Mouse (Mus musculus) common myeloid progenitor, adult 5-6 weeks (primary cell): ENCODE data around the gene Olfr1205. TPM values are rescaled to one million over a fixed set of nuclear protein-coding genes. Genes with fewer than 3 reads are reported as not detected.

Experiments
- ATAC-seq: replicated peaks from 2 replicates; pipeline ENCODE4 v1.8.0; 2016; ENCODE audit warnings: low read depth, mild to moderate bottlenecking, moderate TSS enrichment, inconsistent platforms; ENCODE audit not compliant: poor library complexity, severe bottlenecking
- total RNA-seq: library from RNA; stranded (forward); fragments of 200-1000, 187-1606 nt; gene quantifications from 2 replicates; pipeline ENCODE4 v1.2.3, GENCODE M21; 2017

Olfr1205 gene
- total RNA-seq: not detected in 2 replicates

DNA sequence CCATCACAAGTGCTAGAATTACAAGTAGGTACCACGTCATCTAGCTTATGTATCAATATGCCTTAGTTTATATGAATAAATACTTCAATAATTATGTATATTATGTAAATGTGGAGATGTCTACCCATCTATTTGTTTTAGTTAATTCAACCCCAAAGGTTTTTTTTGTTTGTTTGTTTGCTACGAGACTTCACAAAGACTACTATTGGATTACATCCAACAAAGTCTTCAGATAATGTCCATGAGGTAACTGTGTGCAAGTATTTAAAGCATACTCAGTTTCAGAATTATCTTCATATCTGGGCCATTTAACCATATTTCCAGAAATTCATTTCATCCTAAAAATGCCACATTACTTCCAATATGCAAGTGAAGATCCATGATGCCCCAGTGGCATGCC is at the start of gene Olfr1205:
Olfr1205 (plus strand) TSS at position 301 of the 400 bp plus-strand sequence.
- ATAC-seq: no peak

DNA sequence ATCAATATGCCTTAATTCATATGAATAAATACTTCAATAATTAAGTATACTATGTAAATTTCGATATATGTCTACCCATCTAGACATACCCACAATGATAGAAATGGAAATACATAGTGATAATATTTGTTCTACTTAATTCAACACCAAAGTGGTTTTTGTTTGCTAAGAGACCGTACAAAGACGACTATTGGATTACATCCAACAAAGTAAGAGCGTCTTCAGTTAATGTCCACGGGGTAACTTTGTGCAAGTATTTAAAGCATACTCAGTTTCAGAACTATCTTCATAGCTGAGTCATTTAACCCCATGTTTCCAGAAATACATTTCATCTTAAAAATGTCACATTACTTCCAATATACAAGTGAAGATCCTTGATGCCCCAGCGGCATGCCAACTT is 36.8 kb upstream of the Olfr1205 start, which contains the start of gene Olfr1201:
Olfr1201 (plus strand) TSS at position 301 of the 400 bp plus-strand sequence.
- no peak for ATAC-seq

DNA sequence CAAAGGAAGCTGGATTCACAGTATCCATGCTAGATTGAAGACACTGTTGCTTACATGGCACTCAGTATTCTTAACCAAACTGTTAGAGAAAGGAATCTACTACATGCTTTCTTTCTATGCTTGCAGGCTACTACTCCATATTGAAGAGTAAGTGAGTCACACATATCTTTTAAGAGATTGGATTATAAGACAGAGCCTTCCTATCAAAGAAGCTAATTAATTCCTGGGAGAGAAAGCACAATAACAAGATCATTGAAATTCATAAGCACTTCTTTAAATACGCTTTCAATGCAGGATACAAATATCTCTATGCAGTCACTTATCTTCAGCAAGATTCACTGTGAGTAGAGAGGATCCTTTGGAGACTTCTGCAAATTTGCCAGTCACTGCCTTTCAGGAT is 15.3 kb upstream of the Olfr1205 start, which contains the start of gene Olfr1202:
Olfr1202 (plus strand) TSS at position 301 of the 400 bp plus-strand sequence.
- no peak for ATAC-seq

DNA sequence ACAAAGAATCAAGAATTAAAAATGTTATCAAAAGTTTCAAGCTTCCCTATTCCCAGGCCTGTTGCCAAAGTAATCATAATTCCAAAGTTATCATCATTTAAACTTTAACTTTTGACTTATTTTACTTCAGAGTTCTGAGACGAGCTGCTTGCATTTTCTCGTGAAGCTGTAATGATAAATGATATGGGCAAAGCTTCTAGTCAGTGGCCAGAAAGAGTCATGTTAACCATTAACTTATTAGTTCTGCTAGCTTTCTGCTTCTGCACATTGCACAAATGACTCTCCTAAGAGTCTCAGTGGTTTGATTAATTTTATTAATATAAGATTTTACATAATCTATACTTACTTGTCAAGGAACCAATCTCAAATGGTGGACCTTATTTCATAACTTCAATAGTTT is 8.9 kb downstream of the Olfr1205 start:
- no peak for ATAC-seq

DNA sequence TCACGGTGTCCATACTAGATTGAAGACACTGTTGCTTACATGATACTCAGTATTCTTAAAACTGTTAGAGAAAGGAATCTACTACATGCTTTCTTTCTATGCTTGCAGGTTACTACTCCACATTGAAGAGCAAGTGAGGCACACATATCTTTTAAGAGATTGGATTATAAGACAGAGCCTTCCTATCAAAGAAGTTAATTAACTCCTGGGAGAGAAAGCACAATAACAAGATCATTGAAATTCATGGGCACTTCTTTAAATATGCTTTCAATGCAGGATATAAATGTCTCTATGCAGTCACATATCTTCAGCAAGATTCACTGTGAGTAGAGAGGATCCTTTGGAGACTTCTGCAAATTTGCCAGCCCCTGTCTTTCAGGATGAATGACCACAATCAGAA is 19.5 kb downstream of the Olfr1205 start, which contains the start of gene Olfr1204:
Olfr1204 (plus strand) TSS at position 301 of the 400 bp plus-strand sequence.
- ATAC-seq: no peak

DNA sequence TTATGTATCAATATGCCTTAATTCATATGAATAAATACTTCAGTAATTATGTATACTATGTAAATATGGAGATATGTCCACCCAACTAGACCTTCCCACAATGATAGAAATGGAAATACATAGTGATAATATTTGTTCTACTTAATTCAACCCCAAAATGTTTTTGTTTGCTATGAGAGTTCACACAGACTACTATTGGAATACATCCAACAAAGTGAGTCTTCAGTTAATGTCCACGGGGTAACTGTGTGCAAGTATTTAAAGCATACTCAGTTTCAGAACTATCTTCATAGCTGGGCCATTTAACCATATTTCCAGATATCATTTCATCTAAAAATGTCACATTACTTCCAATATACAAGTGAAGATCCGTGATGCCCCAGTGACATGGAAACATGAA is 33.4 kb downstream of the Olfr1205 start, which contains the start of gene Olfr1206:
Olfr1206 (plus strand) TSS at position 301 of the 400 bp plus-strand sequence.
- no peak for ATAC-seq

Other genes with a start within 250 kb of the Olfr1205 start
- not detected in 2 replicates for gene Olfr1189, start 243.3 kb upstream of the Olfr1205 start, total RNA-seq
- gene Olfr1191-ps1, start 189.2 kb upstream of the Olfr1205 start, total RNA-seq: not detected in 2 replicates
- not detected in 2 replicates for gene Olfr1192-ps1, start 181.2 kb upstream of the Olfr1205 start, total RNA-seq
- not detected in 2 replicates for gene Olfr1193, start 154.1 kb upstream of the Olfr1205 start, total RNA-seq
- not detected in 2 replicates for gene Olfr1195, start 140.6 kb upstream of the Olfr1205 start, total RNA-seq
- gene Olfr1196, start 125.1 kb upstream of the Olfr1205 start, total RNA-seq: not detected in 2 replicates
- gene Olfr1197, start 97.4 kb upstream of the Olfr1205 start, total RNA-seq: not detected in 2 replicates
- gene Olfr1198, start 78.4 kb upstream of the Olfr1205 start, total RNA-seq: not detected in 2 replicates
- gene Olfr1199, start 69.3 kb upstream of the Olfr1205 start, total RNA-seq: not detected in 2 replicates
- not detected in 2 replicates for gene Olfr1200, start 59.2 kb upstream of the Olfr1205 start, total RNA-seq
- gene Olfr1201, start 36.7 kb upstream of the Olfr1205 start, total RNA-seq: not detected in 2 replicates
- gene Olfr1202, start 15.2 kb upstream of the Olfr1205 start, total RNA-seq: not detected in 2 replicates
- not detected in 2 replicates for gene Olfr1204, start 19.6 kb downstream of the Olfr1205 start, total RNA-seq
- gene Olfr1206, start 33.5 kb downstream of the Olfr1205 start, total RNA-seq: not detected in 2 replicates
- gene Olfr1208, start 72.6 kb downstream of the Olfr1205 start, total RNA-seq: not detected in 2 replicates
- gene Olfr1209, start 85.4 kb downstream of the Olfr1205 start, total RNA-seq: not detected in 2 replicates
- not detected in 2 replicates for gene Olfr1211, start 108.4 kb downstream of the Olfr1205 start, total RNA-seq
- gene Olfr1212, start 124.2 kb downstream of the Olfr1205 start, total RNA-seq: not detected in 2 replicates
- not detected in 2 replicates for gene Gm13762, start 150.5 kb downstream of the Olfr1205 start, total RNA-seq
- not detected in 2 replicates for gene Olfr1214, start 162.9 kb downstream of the Olfr1205 start, total RNA-seq
- gene Olfr1215, start 177.2 kb downstream of the Olfr1205 start, total RNA-seq: not detected in 2 replicates
- gene Olfr1216, start 188.6 kb downstream of the Olfr1205 start, total RNA-seq: not detected in 2 replicates
- gene Olfr1217, start 202.3 kb downstream of the Olfr1205 start, total RNA-seq: not detected in 2 replicates
- not detected in 2 replicates for gene Olfr1218, start 231.4 kb downstream of the Olfr1205 start, total RNA-seq